Mouse (Mus musculus) myocyte (in vitro differentiated cells): ENCODE measurements at regions not wholly inside any gene's neighbourhood (a gene's known extent, or its start where the extent isn't known, plus 50 kb on each side); places are given as distances from the start of the nearest gene placed in this dataset.

ENCODE experiments used
- H3K27me3 ChIP-seq: one replicate; pipeline ENCODE4 v1.6.1; 2011; ENCODE audit not compliant: control insufficient read depth, insufficient read depth, insufficient read length
- H3K36me3 ChIP-seq: one replicate; pipeline ENCODE4 v1.6.1; 2011; ENCODE audit not compliant: control insufficient read depth, insufficient read depth
- H3K4me2 ChIP-seq: one replicate; pipeline ENCODE4 v1.6.1; 2011; ENCODE audit warnings: low read depth, control low read depth
- H3K4me3 ChIP-seq: one replicate; pipeline ENCODE4 v1.5.1; 2011; ENCODE audit warnings: mild to moderate bottlenecking, control low read depth, moderate library complexity
- H3K79me2 ChIP-seq: one replicate; pipeline ENCODE4 v1.6.1; 2011; ENCODE audit not compliant: control insufficient read depth, insufficient read depth
- H3ac ChIP-seq: one replicate; pipeline ENCODE4 v1.6.1; 2011; ENCODE audit not compliant: control insufficient read depth, insufficient read length
- CEBPB ChIP-seq: IDR thresholded peaks from 2 replicates; pipeline ENCODE4 v1.6.1; 2011; ENCODE audit warnings: mild to moderate bottlenecking, moderate library complexity; ENCODE audit not compliant: poor library complexity, insufficient read depth, severe bottlenecking
- E2F4 ChIP-seq: IDR thresholded peaks from one replicate; pipeline ENCODE4 v1.6.1; 2011; ENCODE audit warnings: mild to moderate bottlenecking, control low read depth, moderate library complexity; ENCODE audit not compliant: insufficient read depth
- MAX ChIP-seq: IDR thresholded peaks from one replicate; pipeline ENCODE4 v1.6.1; 2011; ENCODE audit warnings: low read depth, mild to moderate bottlenecking, control low read depth
- MYOD1 ChIP-seq, 3 experiments: IDR thresholded peaks; one replicate each; pipeline ENCODE4 v1.6.1; 2011; ENCODE audit warnings: control low read depth in 2 of 3, low read depth in 2 of 3, mild to moderate bottlenecking in 2 of 3, moderate library complexity in 1 of 3; ENCODE audit not compliant: insufficient read length in 2 of 3, control insufficient read depth in 1 of 3
- MYOG ChIP-seq, 3 experiments: IDR thresholded peaks; one replicate each; pipeline ENCODE4 v1.6.1; 2011; ENCODE audit warnings: control low read depth in 2 of 3, low read depth in 2 of 3, mild to moderate bottlenecking in 2 of 3; ENCODE audit not compliant: insufficient read length in 2 of 3, control insufficient read depth in 1 of 3, insufficient read depth in 1 of 3
- POLR2A ChIP-seq: IDR thresholded peaks from one replicate; pipeline ENCODE4 v1.6.1; 2011; ENCODE audit warnings: low read depth, mild to moderate bottlenecking, control low read depth, moderate library complexity; ENCODE audit not compliant: insufficient read length
- POLR2AphosphoS2 ChIP-seq: IDR thresholded peaks from one replicate; pipeline ENCODE4 v1.6.1; 2011; ENCODE audit warnings: low read depth, control low read depth; ENCODE audit not compliant: insufficient read length
- REST ChIP-seq: IDR thresholded peaks from one replicate; pipeline ENCODE4 v1.6.1; 2011; ENCODE audit warnings: mild to moderate bottlenecking, control low read depth, moderate library complexity; ENCODE audit not compliant: insufficient read depth, insufficient read length
- SRF ChIP-seq: IDR thresholded peaks from one replicate; pipeline ENCODE4 v1.6.1; 2011; ENCODE audit warnings: low read depth; ENCODE audit not compliant: control insufficient read depth, insufficient read length
- TCF12 ChIP-seq: IDR thresholded peaks from one replicate; pipeline ENCODE4 v1.6.1; 2011; ENCODE audit warnings: mild to moderate bottlenecking, control low read depth; ENCODE audit not compliant: poor library complexity, insufficient read depth, severe bottlenecking
- TCF3 ChIP-seq: IDR thresholded peaks from one replicate; pipeline ENCODE4 v1.6.1; 2011; ENCODE audit warnings: low read depth, control low read depth; ENCODE audit not compliant: insufficient read length
- USF1 ChIP-seq: IDR thresholded peaks from one replicate; pipeline ENCODE4 v1.6.1; 2011; ENCODE audit warnings: low read depth, mild to moderate bottlenecking, control low read depth, moderate library complexity

DNA sequence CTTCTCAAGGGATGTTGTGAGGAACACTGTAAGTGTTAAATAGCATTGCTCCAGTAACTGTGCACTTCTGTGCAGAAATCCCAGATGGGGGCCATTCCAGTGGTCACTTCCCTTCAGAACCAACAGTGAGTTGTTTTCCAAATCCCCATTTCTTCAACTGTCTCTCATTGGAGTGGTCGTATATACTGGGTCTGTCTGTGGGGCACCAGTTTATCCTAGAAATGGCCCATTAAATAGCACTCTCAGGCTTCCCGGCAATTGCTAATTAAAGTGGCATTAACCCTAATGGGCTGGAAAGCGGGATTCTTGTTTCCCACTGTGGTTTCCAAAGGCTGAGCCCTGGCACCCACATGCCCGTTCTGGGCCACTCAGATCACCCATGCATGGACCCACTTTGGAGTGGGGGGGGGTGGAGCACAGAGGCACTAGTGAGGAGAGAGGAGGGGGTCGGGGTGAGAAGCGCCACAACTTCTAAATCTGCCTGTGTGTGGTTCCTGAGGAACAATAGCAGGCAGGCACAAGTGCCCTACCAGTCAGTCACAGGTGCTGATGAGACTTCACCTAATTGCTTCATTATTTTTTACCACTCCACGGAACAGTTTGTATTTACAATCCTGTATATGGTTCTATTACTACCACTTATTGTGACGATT, 78.1 kb downstream of the Fam204a start:
- Histone ChIP-seq H3K27me3 (peaks cover 29% of the 10 kb centered on the region), H3K4me2 (no peak overlapping the region), H3K36me3 (no peaks in the 10 kb centered on the region), H3K4me3 (no peak overlapping the region), H3K79me2 (no peaks in the 10 kb centered on the region), H3ac (no peak overlapping the region)
- TF ChIP-seq TCF12 (no peak), SRF (no peak), REST (no peak), MAX (no peak), TCF3 (no peak), POLR2AphosphoS2 (no peak), MYOD1 (IDR thresholded peaks at IDR 0.05; ENCODE audit: control insufficient read depth in 1 of 3, insufficient read length in 2 of 3, low read depth in 2 of 3) (no peak), USF1 (no peak), MYOG (IDR thresholded peaks at IDR 0.05; ENCODE audit: control insufficient read depth in 1 of 3, insufficient read depth in 1 of 3, insufficient read length in 2 of 3, low read depth in 2 of 3) (no peak), CEBPB (no peak)

DNA sequence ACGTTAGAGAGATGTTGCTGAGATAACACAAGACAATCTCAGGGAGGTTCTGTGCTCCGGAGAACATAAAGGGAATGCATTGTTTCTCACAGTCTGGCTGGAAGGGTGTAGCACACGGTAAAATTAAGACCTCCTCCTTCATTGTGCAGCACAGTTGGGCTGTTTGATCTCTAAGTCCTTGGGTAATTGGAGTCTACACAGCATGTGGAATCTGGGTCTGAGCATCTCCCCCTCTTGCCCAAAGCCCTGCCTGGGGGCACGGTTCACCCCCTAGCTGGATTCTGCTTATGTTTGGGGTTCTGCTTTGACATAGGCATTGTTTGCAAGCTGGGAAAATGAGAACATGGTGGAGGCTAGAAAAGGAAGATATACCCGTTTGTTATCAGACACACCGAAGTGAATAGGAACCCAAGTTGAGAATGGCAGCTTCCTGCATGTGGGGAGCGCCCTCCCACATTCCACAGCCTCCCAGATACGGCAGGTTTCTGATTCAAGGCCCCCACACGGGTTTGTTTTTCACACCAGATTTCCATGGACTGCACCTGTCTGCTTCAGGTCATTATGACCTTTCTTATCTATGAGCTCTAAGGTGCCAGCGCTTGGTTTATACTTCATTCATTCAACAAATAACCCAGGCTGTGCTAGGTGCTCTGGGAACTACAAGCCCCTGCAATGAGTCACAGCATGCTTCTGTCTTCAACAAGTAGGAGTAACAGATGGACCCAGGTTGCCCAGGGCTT, 79.9 kb downstream of the Fam204a start:
- TF ChIP-seq POLR2AphosphoS2 (no peak), MYOG (IDR thresholded peaks at IDR 0.05; ENCODE audit: control insufficient read depth in 1 of 3, insufficient read depth in 1 of 3, insufficient read length in 2 of 3, low read depth in 2 of 3) (no peak), POLR2A (no peak), REST (no peak), MYOD1 (IDR thresholded peaks at IDR 0.05; ENCODE audit: control insufficient read depth in 1 of 3, insufficient read length in 2 of 3, low read depth in 2 of 3) (no peak), TCF3 (no peak), MAX (no peak), E2F4 (no peak), TCF12 (no peak), SRF (no peak), CEBPB (no peak), USF1 (no peak)
- no peak overlapping the region for H3K4me3 ChIP-seq
- peaks cover 25% of the 10 kb centered on the region for H3K27me3 ChIP-seq
- H3K4me2 ChIP-seq: no peak overlapping the region
- H3K79me2 ChIP-seq: no peaks in the 10 kb centered on the region
- H3ac ChIP-seq: no peak overlapping the region
- H3K36me3 ChIP-seq: no peaks in the 10 kb centered on the region

DNA sequence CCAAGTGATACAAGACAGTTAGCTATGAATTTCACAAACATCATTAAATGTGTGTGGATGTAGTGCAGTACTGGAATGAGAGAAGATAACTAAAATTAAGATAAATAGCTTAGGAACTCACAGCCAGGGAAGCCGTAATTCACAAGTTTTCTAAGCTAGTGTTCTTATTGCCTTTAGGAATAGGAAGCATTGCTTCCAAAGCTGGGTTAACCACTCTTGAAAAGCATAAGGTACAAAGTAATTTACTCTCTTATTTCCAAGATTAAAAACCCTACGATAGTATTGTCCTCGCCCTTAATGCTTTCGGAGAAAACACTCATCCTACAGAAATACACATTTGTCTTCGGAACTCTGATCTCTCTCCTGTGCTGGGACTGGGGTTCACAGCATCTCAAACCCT, 81.3 kb downstream of the Fam204a start:
- no peak overlapping the region for H3K4me3 ChIP-seq
- H3K36me3 ChIP-seq: no peaks in the 10 kb centered on the region
- TF ChIP-seq TCF12 (no peak), USF1 (no peak), SRF (no peak), TCF3 (no peak), CEBPB (no peak), REST (no peak), MYOD1 (IDR thresholded peaks at IDR 0.05; ENCODE audit: control insufficient read depth in 1 of 3, insufficient read length in 2 of 3, low read depth in 2 of 3) (no peak), POLR2A (no peak), POLR2AphosphoS2 (no peak), MYOG (IDR thresholded peaks at IDR 0.05; ENCODE audit: control insufficient read depth in 1 of 3, insufficient read depth in 1 of 3, insufficient read length in 2 of 3, low read depth in 2 of 3) (no peak), E2F4 (no peak), MAX (no peak)
- H3K27me3 ChIP-seq: peaks cover 25% of the 10 kb centered on the region
- no peaks in the 10 kb centered on the region for H3K79me2 ChIP-seq
- no peak overlapping the region for H3ac ChIP-seq
- H3K4me2 ChIP-seq: no peak overlapping the region

DNA sequence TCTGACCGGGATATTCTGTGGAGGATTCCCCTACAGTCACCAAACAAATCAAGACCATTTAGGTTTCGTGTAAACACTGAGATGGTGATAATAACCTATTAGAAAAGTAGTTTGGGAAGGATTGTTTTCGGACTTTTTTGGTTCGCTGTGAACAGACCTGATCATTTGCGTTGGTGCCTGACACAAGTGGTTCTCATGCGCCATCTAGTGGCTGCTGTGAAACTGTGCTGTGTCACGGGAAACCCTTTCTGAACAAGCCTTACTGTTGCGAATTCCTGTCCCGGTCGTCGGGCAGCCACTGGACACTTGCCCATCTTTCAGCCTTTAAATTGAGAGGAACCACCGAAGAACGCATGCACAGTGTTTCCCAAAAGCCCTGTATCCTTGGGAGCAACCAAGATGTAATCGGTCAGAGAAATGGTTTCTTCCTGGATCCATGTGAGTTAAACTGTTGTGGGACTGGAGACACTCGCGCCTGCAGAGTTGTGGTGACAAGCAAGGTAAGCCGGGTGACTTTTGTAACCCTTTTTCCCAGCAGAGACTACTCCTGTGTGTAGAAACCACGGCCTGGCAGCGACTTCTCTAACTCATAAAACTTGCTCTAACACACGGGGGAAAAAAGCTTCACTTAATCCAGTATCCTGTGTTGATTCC, 82.0 kb downstream of the Fam204a start:
- Histone ChIP-seq H3ac (no peak overlapping the region), H3K79me2 (no peaks in the 10 kb centered on the region), H3K27me3 (peaks cover 25% of the 10 kb centered on the region), H3K36me3 (no peaks in the 10 kb centered on the region), H3K4me3 (no peak overlapping the region), H3K4me2 (peak overlapping the region; percentile 56)
- TF ChIP-seq CEBPB: no peak
- TF ChIP-seq USF1: no peak
- no peak for TF ChIP-seq MYOD1 (IDR thresholded peaks at IDR 0.05; ENCODE audit: control insufficient read depth in 1 of 3, insufficient read length in 2 of 3, low read depth in 2 of 3)
- TF ChIP-seq TCF12: no peak
- TF ChIP-seq POLR2AphosphoS2: no peak
- no peak for TF ChIP-seq POLR2A
- no peak for TF ChIP-seq REST
- TF ChIP-seq E2F4: no peak
- TF ChIP-seq SRF: no peak
- TF ChIP-seq TCF3: no peak
- TF ChIP-seq MYOG (IDR thresholded peaks at IDR 0.05; ENCODE audit: control insufficient read depth in 1 of 3, insufficient read depth in 1 of 3, insufficient read length in 2 of 3, low read depth in 2 of 3): no peak
- no peak for TF ChIP-seq MAX
